Mouse (Mus musculus) heart, adult 2 months (tissue): Measurements from ENCODE around the gene Gm49325. TPM values are rescaled to one million over a fixed set of nuclear protein-coding genes. Genes with fewer than 3 reads are reported as not detected.

Experiments used
- DNase-seq, 2 experiments: peaks; one replicate each; pipeline ENCODE4 v3.0.0; 2021
- H3K27ac ChIP-seq: fragments of 200-600 bp; 2 replicates; pipeline ENCODE4 v1.8.1; 2022
- H3K27me3 ChIP-seq: fragments of 200-500 bp; 2 replicates; pipeline ENCODE4 v1.6.1; 2012; ENCODE audit warnings: mild to moderate bottlenecking, low read length, inconsistent platforms, mixed read lengths; ENCODE audit not compliant: control insufficient read depth, insufficient read depth
- H3K36me3 ChIP-seq: fragments of 200-500 bp; 2 replicates; pipeline ENCODE4 v1.6.1; 2012; ENCODE audit warnings: low read length, inconsistent platforms; ENCODE audit not compliant: control insufficient read depth, insufficient read depth
- H3K4me1 ChIP-seq: fragments of 200-500 bp; 2 replicates; pipeline ENCODE4 v1.6.1; 2011; ENCODE audit warnings: low read length; ENCODE audit not compliant: control insufficient read depth, insufficient read depth
- H3K4me3 ChIP-seq: fragments of 200-600 bp; 2 replicates; pipeline ENCODE4 v1.8.1; 2022
- H3K79me2 ChIP-seq: fragments of 200-500 bp; replicated peaks from 2 replicates; pipeline ENCODE4 v1.6.1; 2012; ENCODE audit warnings: mild to moderate bottlenecking, inconsistent platforms, low read length, moderate library complexity, mixed read lengths; ENCODE audit not compliant: control insufficient read depth, insufficient read depth
- H3K9ac ChIP-seq: fragments of 200-500 bp; 2 replicates; pipeline ENCODE4 v1.6.1; 2012; ENCODE audit warnings: low read depth, mild to moderate bottlenecking, control low read depth, inconsistent platforms, low read length, mixed read lengths
- CTCF ChIP-seq: fragments of 200-600 bp; IDR thresholded peaks from 2 replicates; pipeline ENCODE4 v1.8.1; 2022; ENCODE audit warnings: antibody characterized with exemption, mild to moderate bottlenecking, moderate library complexity
- EP300 ChIP-seq: fragments of 200-500 bp; IDR thresholded peaks from 2 replicates; pipeline ENCODE4 v1.6.1; 2011; ENCODE audit warnings: low read depth, low read length, control low read depth; ENCODE audit not compliant: insufficient read depth
- POLR2A ChIP-seq: fragments of 200-500 bp; IDR thresholded peaks from 2 replicates; pipeline ENCODE4 v1.6.1; 2011; ENCODE audit warnings: mild to moderate bottlenecking, low read depth, low read length, control low read depth; ENCODE audit not compliant: insufficient read depth
- WGBS: fragments of 180-500 bp; shearing (Covaris S2); methylation state at CpG from one replicate; pipeline ENCODE4 v1.1.7; 2018; 5-methylcytosine and 5-hydroxymethylcytosine counted together
- intact Hi-C: fragments of 180-260 bp; cut with DNase I; formaldehyde crosslinking; loops from one replicate; pipeline ENCODE4 v1.15.1; 2025
- polyA plus RNA-seq: library from polyadenylated mRNA; depleted of rRNA; stranded (reverse); fragments of >200 nt; gene quantifications from 2 replicates; pipeline ENCODE4 v1.2.3, GENCODE M21; 2012
- total RNA-seq, 2 experiments: library from RNA; stranded (reverse); gene quantifications; 2 replicates each; pipeline ENCODE4 v1.2.3; 2021

The Gm49325 gene
- total and polyA plus RNA-seq, 3 experiments = 15.5 to 15.8 TPM; not detected in 1

- H3K9ac ChIP-seq = no peak overlapping the region
- no peaks in the 10 kb centered on the region for H3K27me3 ChIP-seq
- peaks cover 3% of the 10 kb centered on the region for H3K79me2 ChIP-seq
- peaks cover 18% of the 10 kb centered on the region for H3K4me1 ChIP-seq
- no peak overlapping the region for H3K4me3 ChIP-seq
- peaks cover 3% of the 10 kb centered on the region for H3K36me3 ChIP-seq
- intact Hi-C loops = no loop called here
- peak; percentile 45 to 51 for DNase-seq
- TF ChIP-seq EP300 = no peak
- TF ChIP-seq POLR2A = no peak
- TF ChIP-seq CTCF = no peak
- peak overlapping the region; percentile 21; the same call in 1 of the 2 replicates for H3K27ac ChIP-seq
- 55% methylated on average over 6 of the region's 6 CpGs for WGBS
These were observed 33.0 kb downstream of the Gm49325 start for GRCm38 (mm10) chr10:77638956-77639355.

- no peaks in the 10 kb centered on the region; the same call in 1 of the 2 replicates for H3K79me2 ChIP-seq
- H3K27me3 ChIP-seq = no peaks in the 10 kb centered on the region
- intact Hi-C loops = no loop called here
- H3K36me3 ChIP-seq = peaks cover 3% of the 10 kb centered on the region
- H3K4me3 ChIP-seq = no peak overlapping the region
- H3K4me1 ChIP-seq = peaks cover 6% of the 10 kb centered on the region
- peak in 1 of 2 experiments; percentile 16 for DNase-seq
- no peak overlapping the region for H3K9ac ChIP-seq
- TF ChIP-seq EP300 (no peak), CTCF (no peak), POLR2A (no peak)
- H3K27ac ChIP-seq = no peak overlapping the region
- 44% methylated on average over 7 of the region's 7 CpGs for WGBS
These were observed 37.2 kb downstream of the Gm49325 start for GRCm38 (mm10) chr10:77643160-77643559.

GRCm38 (mm10) chr10:77645571-77645970, 39.6 kb downstream of the Gm49325 start:
- Histone ChIP-seq H3K79me2 (no peaks in the 10 kb centered on the region; the same call in 1 of the 2 replicates), H3K4me1 (no peaks in the 10 kb centered on the region), H3K27ac (no peak overlapping the region), H3K9ac (no peak overlapping the region), H3K36me3 (no peaks in the 10 kb centered on the region), H3K4me3 (no peak overlapping the region), H3K27me3 (no peaks in the 10 kb centered on the region)
- TF ChIP-seq CTCF = no peak
- TF ChIP-seq POLR2A = no peak
- TF ChIP-seq EP300 = no peak
- 85% methylated on average over 5 of the region's 5 CpGs for WGBS
- DNase-seq = no peak
- intact Hi-C loops = no loop called here

- Histone ChIP-seq H3K79me2 (no peaks in the 10 kb centered on the region), H3K9ac (no peak overlapping the region), H3K36me3 (no peaks in the 10 kb centered on the region), H3K4me3 (no peak overlapping the region), H3K27me3 (no peaks in the 10 kb centered on the region), H3K27ac (no peak overlapping the region), H3K4me1 (no peaks in the 10 kb centered on the region)
- WGBS = 56% methylated on average over 1 of the region's 1 CpGs
- intact Hi-C loops = no loop called here
- DNase-seq = no peak
- TF ChIP-seq EP300 (no peak), POLR2A (no peak), CTCF (no peak)
These were observed 41.5 kb downstream of the Gm49325 start for GRCm38 (mm10) chr10:77647461-77647860.

GRCm38 (mm10) chr10:77647901-77648300, 41.9 kb downstream of the Gm49325 start:
- intact Hi-C loops = no loop called here
- Histone ChIP-seq H3K27ac (no peak overlapping the region), H3K4me3 (no peak overlapping the region), H3K79me2 (no peaks in the 10 kb centered on the region), H3K36me3 (no peaks in the 10 kb centered on the region), H3K27me3 (no peaks in the 10 kb centered on the region), H3K4me1 (no peaks in the 10 kb centered on the region), H3K9ac (no peak overlapping the region)
- WGBS = 84% methylated on average over 8 of the region's 8 CpGs
- TF ChIP-seq CTCF (no peak), POLR2A (no peak), EP300 (no peak)
- DNase-seq = no peak

GRCm38 (mm10) chr10:77652046-77652445, 46.0 kb downstream of the Gm49325 start:
- no peaks in the 10 kb centered on the region for H3K36me3 ChIP-seq
- no peak for DNase-seq
- intact Hi-C loops = no loop called here
- no peaks in the 10 kb centered on the region for H3K27me3 ChIP-seq
- H3K4me3 ChIP-seq = no peak overlapping the region
- H3K9ac ChIP-seq = no peak overlapping the region
- no peak overlapping the region for H3K27ac ChIP-seq
- no peaks in the 10 kb centered on the region for H3K79me2 ChIP-seq
- no peak for TF ChIP-seq POLR2A
- no peak for TF ChIP-seq EP300
- no peak for TF ChIP-seq CTCF
- H3K4me1 ChIP-seq = no peaks in the 10 kb centered on the region
- WGBS = 84% methylated on average over 9 of the region's 9 CpGs
